In genomic region chr5:125132069-125132468, GRCm38 (mm10) we compare ENCODE assay signal across 11 mouse cellular contexts. TPM values are rescaled to one million over a fixed set of nuclear protein-coding genes. Genes with fewer than 3 reads are reported as not detected.
DNase-seq lines count a peak whose midpoint lies in the region; ATAC-seq and TF ChIP-seq lines count a peak whose summit lies in the region.
"Had no signal": no experiment of that assay in that cellular context is flagged by ENCODE, and none has a peak within 500 bp of the region (broad histone marks: within the 10 kb centered on the region; RNA-seq: fewer than 3 reads in every experiment).

No protein-coding gene starts in this region.

- ATAC-seq in kidney, embryonic 15.5 days (replicated peaks; ENCODE audit: low FRiP score) = no peak
- ATAC-seq in embryonic facial prominence, embryonic 15.5 days (ENCODE audit: insufficient number of reproducible peaks, low FRiP score, low TSS enrichment, low read depth) = no peak
- no peak for ATAC-seq in forebrain, embryonic 16.5 days
- no peak for ATAC-seq in midbrain, postnatal 0 days (ENCODE audit: low FRiP score)
- ATAC-seq: lung, postnatal 0 days had no signal

- no peak overlapping the region for H3K4me2 ChIP-seq in kidney, embryonic 15.5 days
- no peak overlapping the region for H3K4me2 ChIP-seq in embryonic facial prominence, embryonic 15.5 days (replicated peaks)
- H3K4me2 ChIP-seq in forebrain, embryonic 16.5 days (ENCODE audit: low read length) = no peak overlapping the region
- H3K4me2 ChIP-seq in midbrain, postnatal 0 days (ENCODE audit: low read depth, low read length, poor library complexity, severe bottlenecking) = no peak overlapping the region
- H3K4me2 ChIP-seq: stomach, embryonic 15.5 days had no signal

- no peaks in the 10 kb centered on the region for H3K9me3 ChIP-seq in kidney, embryonic 15.5 days (replicated peaks)
- H3K9me3 ChIP-seq in embryonic facial prominence, embryonic 15.5 days (replicated peaks) = no peaks in the 10 kb centered on the region
- no peaks in the 10 kb centered on the region for H3K9me3 ChIP-seq in forebrain, embryonic 16.5 days (ENCODE audit: control insufficient read depth, low read length)
- H3K9me3 ChIP-seq in midbrain, postnatal 0 days (ENCODE audit: low read length) = no peaks in the 10 kb centered on the region
- H3K9me3 ChIP-seq: stomach, embryonic 15.5 days had no signal

- H3K4me3 ChIP-seq in kidney, embryonic 15.5 days (replicated peaks) = no peak overlapping the region
- no peak overlapping the region for H3K4me3 ChIP-seq in embryonic facial prominence, embryonic 15.5 days (replicated peaks)
- no peak overlapping the region for H3K4me3 ChIP-seq in forebrain, embryonic 16.5 days (replicated peaks; ENCODE audit: low read length)
- no peak overlapping the region for H3K4me3 ChIP-seq in midbrain, postnatal 0 days (ENCODE audit: low read depth, low read length)
- H3K4me3 ChIP-seq: myocyte; stomach, embryonic 15.5 days had no signal

- no peaks in the 10 kb centered on the region for H3K36me3 ChIP-seq in kidney, embryonic 15.5 days
- H3K36me3 ChIP-seq in embryonic facial prominence, embryonic 15.5 days = no peaks in the 10 kb centered on the region
- H3K36me3 ChIP-seq in forebrain, embryonic 16.5 days (ENCODE audit: control insufficient read depth, insufficient read depth) = no peaks in the 10 kb centered on the region
- no peaks in the 10 kb centered on the region for H3K36me3 ChIP-seq in midbrain, postnatal 0 days (ENCODE audit: insufficient read depth, low read length)
- H3K36me3 ChIP-seq: stomach, embryonic 15.5 days had no signal

- 82% methylated on average over 2 of the region's 2 CpGs for WGBS in kidney, embryonic 15.5 days
- 86% methylated on average over 2 of the region's 2 CpGs for whole genome bisulfite sequencing in embryonic facial prominence, embryonic 15.5 days
- 56% methylated on average over 2 of the region's 2 CpGs for WGBS in forebrain, embryonic 16.5 days
- 66% methylated on average over 2 of the region's 2 CpGs for WGBS in midbrain, postnatal 0 days

- H3K9ac ChIP-seq in kidney, embryonic 15.5 days = no peak overlapping the region
- no peak overlapping the region for H3K9ac ChIP-seq in embryonic facial prominence, embryonic 15.5 days
- H3K9ac ChIP-seq in forebrain, embryonic 16.5 days (replicated peaks; ENCODE audit: low read depth, low read length) = no peak overlapping the region
- no peak overlapping the region for H3K9ac ChIP-seq in midbrain, postnatal 0 days (replicated peaks; ENCODE audit: low read length, poor library complexity, severe bottlenecking)
- H3K9ac ChIP-seq: stomach, embryonic 15.5 days had no signal

- peaks cover 86% of the 10 kb centered on the region for H3K4me1 ChIP-seq in kidney, embryonic 15.5 days
- peaks cover 91% of the 10 kb centered on the region for H3K4me1 ChIP-seq in embryonic facial prominence, embryonic 15.5 days
- peaks cover 83% of the 10 kb centered on the region for H3K4me1 ChIP-seq in forebrain, embryonic 16.5 days (replicated peaks; ENCODE audit: control insufficient read depth, insufficient read depth, low read length)
- peaks cover 42% of the 10 kb centered on the region for H3K4me1 ChIP-seq in midbrain, postnatal 0 days (ENCODE audit: insufficient read depth, low read length)

- H3K27me3 ChIP-seq in kidney, embryonic 15.5 days = no peaks in the 10 kb centered on the region
- no peaks in the 10 kb centered on the region for H3K27me3 ChIP-seq in embryonic facial prominence, embryonic 15.5 days
- H3K27me3 ChIP-seq in forebrain, embryonic 16.5 days (replicated peaks; ENCODE audit: control insufficient read depth, insufficient read depth, low read length) = no peaks in the 10 kb centered on the region
- no peaks in the 10 kb centered on the region for H3K27me3 ChIP-seq in midbrain, postnatal 0 days (ENCODE audit: insufficient read depth, low read length)
- H3K27me3 ChIP-seq: stomach, embryonic 15.5 days had no signal

- peak overlapping the region; percentile 48; the same call in 1 of the 2 replicates for H3K27ac ChIP-seq in kidney, embryonic 15.5 days
- peak overlapping the region; percentile 34; the same call in 1 of the 2 replicates for H3K27ac ChIP-seq in embryonic facial prominence, embryonic 15.5 days (replicated peaks)
- 0 out of 2 replicates have a peak overlapping the region, but pooled peaks have one; percentile 2 for H3K27ac ChIP-seq in forebrain, embryonic 16.5 days (ENCODE audit: low read length)
- H3K27ac ChIP-seq in midbrain, postnatal 0 days (ENCODE audit: low read depth, low read length) = peak overlapping the region; percentile 57; the same call in 1 of the 2 replicates

- TF ChIP-seq CTCF in midbrain, postnatal 0 days (IDR thresholded peaks at IDR 0.05) = no peak

- DNase-seq in kidney, postnatal 10 days = no peak
- DNase-seq in midbrain, postnatal 0 days (ENCODE audit: low spot score) = no peak
- no peak for DNase-seq in T-cell, adult 2 months (ENCODE audit: low spot score)
- no peak for DNase-seq in urinary bladder, postnatal 14 days (ENCODE audit: low spot score)
- DNase-seq: right cerebral cortex, postnatal 14 days had no signal

RNA-seq across cellular contexts. Expression of gene Ncor2, which starts 47.0 kb away (rescaled TPM):
- 27.5 and 28.8 TPM in 2 replicates for polyA plus RNA-seq in kidney, embryonic 15.5 days (2015; fragmentation: Nextera tagmentation; extraction: Ambion mirVana)
- 39.3 and 41.8 TPM in 2 replicates for polyA plus RNA-seq in embryonic facial prominence, embryonic 15.5 days (2015; fragmentation: Nextera tagmentation; extraction: Ambion mirVana)
- polyA plus RNA-seq in forebrain, embryonic 16.5 days (2015; fragmentation: Nextera tagmentation; extraction: Ambion mirVana) = 26.5 and 27.1 TPM in 2 replicates
- 22.8 and 37.8 TPM in 2 replicates for total RNA-seq in midbrain, postnatal 0 days (2014; rRNA removed)
- polyA plus RNA-seq in midbrain, postnatal 0 days (2015; fragmentation: Nextera tagmentation; extraction: Ambion mirVana) = 15.5 and 17.8 TPM in 2 replicates

Comparison
In these comparisons a context has a peak if more than half of its experiments do, and no peak if none do; other contexts are left out.
1. H3K27ac ChIP-seq: peak in every context shown above with its lines; median percentile 57 in midbrain, postnatal 0 days; 48 in kidney, embryonic 15.5 days; 34 in embryonic facial prominence, embryonic 15.5 days; 2 in forebrain, embryonic 16.5 days.